Mouse (Mus musculus): ENCODE results near the gene Ift74. TPM values are rescaled to one million over a fixed set of nuclear protein-coding genes. Genes with fewer than 3 reads are reported as not detected.

Ift74 gene
- total RNA-seq, 2 experiments from 2014 or later = 6.3 to 7.7 TPM

DNA sequence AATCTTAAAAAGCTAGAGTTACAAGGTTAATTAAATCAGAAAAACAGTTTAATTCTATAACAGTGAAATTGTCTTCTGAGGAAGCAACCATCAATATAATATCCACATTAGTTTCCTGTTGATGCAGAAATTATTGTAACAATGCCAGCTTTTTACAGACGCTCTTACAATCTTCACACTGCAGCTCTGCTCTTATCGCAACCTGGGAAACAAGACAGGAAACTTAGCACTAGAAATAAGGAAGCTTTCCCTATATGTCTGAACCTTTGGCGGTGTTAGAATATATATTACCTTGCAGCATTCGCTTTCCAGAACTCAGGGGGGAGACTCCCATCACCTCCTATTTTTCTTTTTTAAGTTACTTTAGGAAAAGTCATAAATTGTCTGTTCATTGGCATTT lies 76.8 kb downstream of the Ift74 start:
- no peak for DNase-seq

GRCm38 (mm10) chr4:94692175-94692574 lies 77.9 kb downstream of the Ift74 start:
- no peak for DNase-seq

GRCm38 (mm10) chr4:94696368-94696767 lies 82.1 kb downstream of the Ift74 start:
- DNase-seq = no peak

GRCm38 (mm10) chr4:94711002-94711401 lies 96.7 kb downstream of the Ift74 start:
- DNase-seq = no peak

GRCm38 (mm10) chr4:94711426-94711825 lies 97.1 kb downstream of the Ift74 start:
- no peak for DNase-seq

GRCm38 (mm10) chr4:94713741-94714140 lies 99.5 kb downstream of the Ift74 start:
- DNase-seq = no peak

DNA sequence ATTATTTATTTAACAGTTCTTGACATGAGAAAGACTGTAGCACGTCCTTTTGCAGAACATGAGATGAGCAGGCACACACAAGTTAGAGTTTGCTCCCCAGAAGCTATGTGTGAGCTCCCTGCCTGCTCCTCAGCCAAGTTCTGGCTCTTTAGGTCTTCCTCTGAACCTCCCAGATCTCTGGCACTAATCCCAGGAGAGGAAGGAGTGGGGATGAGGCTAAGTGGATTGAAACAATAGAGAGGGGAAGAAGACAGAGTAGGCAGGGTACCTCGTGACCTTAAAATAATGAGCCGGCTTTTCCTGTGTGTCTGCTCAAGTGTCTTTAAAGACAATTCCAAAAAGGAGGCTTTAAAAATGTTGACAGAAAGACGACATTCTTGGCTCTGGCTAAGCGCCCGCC lies 100.9 kb downstream of the Ift74 start:
- no peak for DNase-seq

GRCm38 (mm10) chr4:94725799-94726198 lies 111.5 kb downstream of the Ift74 start:
- DNase-seq = no peak

GRCm38 (mm10) chr4:94732721-94733120 lies 118.4 kb downstream of the Ift74 start:
- DNase-seq = no peak

- no peak for DNase-seq
Measured at GRCm38 (mm10) chr4:94737326-94738295, 123.3 kb downstream of the Ift74 start.

GRCm38 (mm10) chr4:94738838-94739731 lies 124.8 kb downstream of the Ift74 start, which contains the start of gene Tek:
Gene Tek (plus strand): TSS chr4:94739289.
- DNase-seq = peak; percentile 26

DNA sequence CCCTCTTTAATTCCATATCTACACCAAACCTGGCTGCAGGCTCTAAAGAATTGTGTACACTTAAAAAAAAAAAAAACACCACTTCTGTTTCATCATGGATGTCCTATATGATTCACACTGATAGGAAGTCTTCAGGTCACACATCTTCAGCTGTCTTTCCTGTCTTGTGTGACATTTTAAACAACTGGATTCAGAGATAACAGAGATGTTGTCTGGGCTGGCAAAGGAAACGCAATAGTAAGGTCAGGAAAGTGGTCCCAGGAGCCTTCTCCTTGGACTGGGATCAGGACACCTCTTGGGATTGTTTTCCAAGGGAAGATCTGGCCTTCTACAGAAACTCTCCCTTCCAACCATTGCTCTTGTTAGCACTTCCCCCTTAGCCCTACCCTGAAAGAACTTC lies 127.5 kb downstream of the Ift74 start:
- DNase-seq = no peak

Small RNAs within 50 kb of the gene (microRNA-seq; reads per million reads assigned to microRNA genes)
- gene Mir872 = 827 to 1,046 reads per million in 2 experiments

Other genes with a start within 250 kb of the Ift74 start
- not detected for gene Gm10306, start 57.9 kb upstream of the Ift74 start, total RNA-seq (2021)
- gene Caap1, start 57.7 kb upstream of the Ift74 start, total RNA-seq (2021) = 1 to 10 TPM; 3.6 to 4.4 TPM
- 10 to 100 TPM; 39.8 to 40.3 TPM for gene Plaa, start 11.2 kb upstream of the Ift74 start, total RNA-seq (2021)
- gene Lrrc19, start 35.7 kb downstream of the Ift74 start, total RNA-seq (2021) = not detected
- 10 to 100 TPM; 24.3 to 30.9 TPM for gene Tek, start 124.8 kb downstream of the Ift74 start, total RNA-seq (2021)